Mouse (Mus musculus): ENCODE results near the gene Klc3. TPM values are rescaled to one million over a fixed set of nuclear protein-coding genes. Genes with fewer than 3 reads are reported as not detected.

Klc3 gene
- 1.2 and 2.0 TPM in 2 replicates for polyA plus RNA-seq (2012; rRNA removed)

DNA sequence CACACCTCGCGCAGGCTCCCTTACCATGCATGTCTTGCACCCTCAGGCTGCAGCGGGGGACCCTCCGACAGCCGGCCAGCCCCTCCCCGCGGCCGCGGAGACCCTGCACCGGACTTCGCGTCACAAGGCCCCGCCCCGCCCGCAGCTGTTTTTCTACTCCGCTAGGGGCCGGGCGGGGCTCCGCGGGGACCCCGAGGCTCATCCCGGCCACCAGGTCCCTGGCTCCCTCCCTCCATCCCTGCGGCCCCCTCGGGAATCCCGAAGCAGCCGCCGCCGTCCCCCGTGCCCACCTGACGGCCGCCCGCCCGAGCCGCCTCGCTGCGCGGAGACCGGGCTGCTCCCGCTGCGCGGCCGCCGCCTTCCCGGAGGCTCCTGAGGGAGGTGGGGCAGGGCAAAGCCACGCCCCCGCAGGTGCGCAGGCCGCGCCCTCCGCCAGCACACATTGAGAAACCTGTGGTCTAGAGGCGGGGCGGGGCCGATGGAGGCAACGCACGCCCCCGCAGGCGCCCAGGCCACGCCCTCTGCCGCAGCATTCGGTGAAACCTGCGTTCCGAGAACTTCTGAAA is at the start of gene Klc3:
Gene Klc3 (minus strand): TSS at position 374 of the 566 bp plus-strand sequence.
- DNase-seq (ENCODE audit: low read depth, low spot score) = peak; percentile 25
- WGBS = 1% methylated on average over 62 of the region's 62 CpGs

DNA sequence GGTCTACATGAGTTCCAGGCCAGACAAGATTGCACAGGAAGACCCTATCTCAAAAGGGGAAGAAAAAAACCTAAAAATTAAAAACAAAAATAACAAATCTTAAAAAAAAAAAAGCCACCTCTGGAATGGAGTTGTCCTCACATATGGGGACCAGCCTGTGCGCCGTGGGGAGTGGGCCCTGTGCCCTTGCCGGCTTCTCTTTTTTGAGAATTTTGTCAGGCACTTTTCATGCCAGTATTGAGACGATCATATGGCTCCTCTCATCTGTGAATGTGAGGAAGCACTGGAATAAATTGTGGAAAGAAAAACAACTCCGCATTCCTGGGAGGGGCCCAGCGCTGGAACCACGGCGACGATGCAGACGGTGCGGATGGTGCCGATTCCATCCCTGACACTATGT is 45.3 kb upstream of the Klc3 start:
- no peak for DNase-seq (ENCODE audit: low read depth, low spot score)
- 88% methylated on average over 12 of the region's 12 CpGs for WGBS

DNA sequence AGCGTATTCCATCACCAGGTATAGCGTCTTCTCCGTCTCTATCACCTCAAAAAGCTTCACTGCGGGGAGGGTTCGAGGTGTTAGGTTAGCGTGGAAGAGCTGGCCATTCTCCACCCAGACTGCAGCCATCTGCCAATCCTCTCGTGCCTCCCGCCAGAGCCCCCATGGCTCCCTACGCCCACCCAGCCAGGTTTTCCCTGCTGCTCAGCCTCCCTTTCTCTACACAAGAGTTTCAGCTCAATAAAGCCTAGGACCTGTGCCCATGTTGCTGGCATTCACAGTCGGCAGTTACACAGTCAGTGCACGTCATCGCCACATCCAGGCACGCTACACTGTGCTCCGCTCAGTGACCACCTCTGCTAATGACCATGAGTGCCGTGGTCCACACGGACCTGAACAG is 43.8 kb upstream of the Klc3 start:
- 96% methylated on average over 16 of the region's 16 CpGs for WGBS
- no peak for DNase-seq (ENCODE audit: low read depth, low spot score)

DNA sequence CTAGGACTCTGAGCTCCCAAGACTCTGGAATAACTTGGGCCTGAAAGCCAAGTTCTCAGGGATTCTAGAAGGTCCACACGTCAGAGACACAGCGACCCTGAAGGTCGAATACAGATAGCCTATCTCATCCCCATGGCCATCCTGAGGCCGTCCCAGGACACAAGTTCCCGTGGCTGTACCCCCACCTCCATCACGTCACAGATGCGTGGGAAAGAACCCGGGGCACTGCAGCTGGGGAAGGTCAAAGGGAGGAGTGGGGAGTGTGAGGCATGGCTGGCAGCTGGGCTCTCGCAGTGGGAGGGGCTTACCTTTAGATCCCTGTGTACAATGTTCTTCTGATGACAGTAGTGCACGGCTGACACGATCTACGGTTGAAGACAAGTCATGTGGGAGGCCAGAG is 40.9 kb upstream of the Klc3 start:
- no peak for DNase-seq (ENCODE audit: low read depth, low spot score)
- 82% methylated on average over 12 of the region's 12 CpGs for WGBS

DNA sequence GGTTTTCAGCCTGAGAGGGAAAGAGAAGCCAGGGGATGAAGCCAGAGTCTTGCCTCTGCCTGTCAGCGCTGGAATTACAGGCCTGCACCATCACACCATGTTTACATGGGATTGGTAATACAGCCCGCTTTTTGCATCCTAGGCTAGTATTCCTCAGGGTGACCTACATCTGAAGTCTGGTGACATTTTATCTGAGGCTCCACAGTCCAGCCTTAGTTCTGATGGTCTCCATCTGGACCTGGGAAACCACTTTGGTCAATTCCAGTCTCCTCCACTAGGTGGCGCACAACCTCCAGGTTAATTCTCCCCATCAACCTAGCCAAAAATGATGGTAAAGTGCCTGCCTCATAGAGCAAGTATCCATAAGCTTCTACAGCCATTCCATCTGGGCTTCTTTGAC is 39.4 kb upstream of the Klc3 start:
- 42% methylated on average over 3 of the region's 3 CpGs for WGBS
- DNase-seq (ENCODE audit: low read depth, low spot score) = peak; percentile 50

DNA sequence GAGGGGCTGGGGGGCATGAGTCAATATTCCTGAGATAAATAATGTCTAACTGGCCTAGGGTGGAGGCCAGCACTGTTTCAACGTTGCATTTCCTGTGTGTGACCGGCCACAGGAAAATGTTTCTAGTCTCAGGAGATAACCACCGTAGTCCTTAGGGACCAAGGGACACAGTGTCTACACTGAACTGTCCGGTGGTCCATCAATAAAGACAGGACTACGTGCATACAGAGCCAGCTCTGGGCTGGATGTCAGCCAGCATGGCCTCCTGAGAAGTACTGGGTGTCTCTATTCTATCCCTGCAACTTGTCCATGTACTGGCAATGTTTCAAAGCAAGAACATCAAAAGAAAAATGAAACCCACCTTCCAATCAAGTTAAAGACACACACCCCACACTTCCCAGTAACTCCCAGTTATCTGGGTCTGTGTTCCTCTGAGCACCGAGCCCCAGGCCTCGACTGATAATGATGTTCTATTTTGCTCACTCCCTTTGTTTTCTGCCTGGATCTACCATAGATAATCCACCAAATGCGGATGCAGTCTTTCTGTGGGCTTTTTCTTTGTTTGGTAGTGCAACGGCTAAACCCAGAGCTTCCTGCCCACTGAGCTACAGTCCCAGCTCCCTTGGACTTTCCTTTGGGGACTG is 37.7 kb upstream of the Klc3 start:
- DNase-seq (ENCODE audit: low read depth, low spot score) = no peak
- 81% methylated on average over 9 of the region's 9 CpGs for WGBS

DNA sequence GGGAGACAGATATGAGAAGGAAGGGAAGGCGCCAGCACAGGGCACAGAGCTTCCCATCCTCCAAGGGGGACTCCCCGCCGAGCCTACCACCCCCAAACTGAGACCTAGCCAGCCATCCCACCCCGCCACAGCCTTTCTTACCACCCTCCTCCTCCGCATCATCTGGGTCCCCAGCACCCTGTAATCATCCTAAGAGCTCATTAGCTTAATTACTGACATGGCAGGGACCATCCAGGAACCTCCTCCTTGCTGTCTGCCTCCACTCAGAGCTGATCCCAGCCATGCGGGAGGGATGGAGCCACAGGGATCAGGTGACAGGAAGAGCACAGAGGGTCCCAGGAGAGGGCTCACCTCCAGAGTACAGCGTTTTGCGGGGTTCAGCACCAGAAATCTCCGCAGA is 33.1 kb upstream of the Klc3 start:
- WGBS = 90% methylated on average over 9 of the region's 9 CpGs
- no peak for DNase-seq (ENCODE audit: low read depth, low spot score)

DNA sequence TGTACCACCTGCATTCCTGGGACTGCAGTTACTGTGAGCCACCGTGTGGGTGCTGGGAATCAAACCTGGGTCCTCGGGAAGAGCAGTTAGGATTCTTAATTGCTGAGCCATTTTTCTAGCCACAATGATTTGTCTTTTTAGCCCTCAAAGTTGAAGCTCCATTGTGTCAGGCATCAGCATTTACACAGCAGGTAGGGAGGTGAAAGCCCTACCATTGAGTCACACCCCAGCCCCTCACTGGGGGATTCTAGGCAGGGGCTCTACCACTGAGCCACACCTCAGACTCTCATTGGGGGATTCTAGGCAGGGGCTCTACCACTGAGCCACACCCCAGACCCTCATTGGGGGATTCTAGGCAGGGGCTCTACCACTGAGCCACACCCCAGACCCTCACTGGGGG is 32.4 kb upstream of the Klc3 start:
- WGBS = 93% methylated on average over 2 of the region's 2 CpGs
- DNase-seq (ENCODE audit: low read depth, low spot score) = no peak

DNA sequence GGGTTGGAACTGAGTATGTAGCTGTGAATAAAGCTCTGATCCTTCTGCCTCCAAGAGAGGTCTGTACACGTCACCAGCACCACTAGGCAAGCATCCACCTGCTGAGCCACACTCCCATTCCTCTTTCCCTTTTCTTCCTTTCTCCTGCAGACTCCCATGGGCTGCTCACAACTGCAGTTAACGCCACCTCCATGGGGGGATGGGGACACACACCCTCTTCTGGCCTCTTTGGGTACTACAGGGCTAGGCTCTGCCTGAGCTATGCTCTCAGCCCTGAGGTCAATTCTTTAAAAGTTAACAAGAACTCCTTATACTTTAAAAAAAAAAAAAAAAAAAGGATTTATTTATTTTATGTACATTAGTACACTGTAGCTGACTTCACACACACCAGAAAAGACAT is 28.6 kb upstream of the Klc3 start:
- no peak for DNase-seq (ENCODE audit: low read depth, low spot score)
- 92% methylated on average over 2 of the region's 2 CpGs for WGBS

DNA sequence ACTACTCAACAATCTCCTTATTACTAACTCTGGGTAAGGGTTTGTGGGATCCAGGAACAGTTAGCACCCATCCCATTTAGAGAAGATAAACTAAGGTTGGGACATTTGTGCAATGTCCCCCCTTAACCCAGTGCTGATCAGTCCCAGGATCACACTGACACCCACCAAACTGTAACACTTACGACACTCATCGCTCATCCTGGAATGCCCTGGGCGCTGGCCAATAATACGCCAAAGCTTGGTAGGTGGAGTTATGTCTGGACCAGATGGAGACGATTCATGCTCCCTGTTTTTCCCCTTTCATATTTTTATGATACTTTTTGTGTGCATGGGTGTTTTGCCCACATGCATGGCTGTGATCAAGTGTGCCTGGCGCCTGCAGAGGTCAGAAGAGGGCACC is 26.5 kb upstream of the Klc3 start:
- 80% methylated on average over 6 of the region's 6 CpGs for WGBS
- DNase-seq (ENCODE audit: low read depth, low spot score) = no peak

DNA sequence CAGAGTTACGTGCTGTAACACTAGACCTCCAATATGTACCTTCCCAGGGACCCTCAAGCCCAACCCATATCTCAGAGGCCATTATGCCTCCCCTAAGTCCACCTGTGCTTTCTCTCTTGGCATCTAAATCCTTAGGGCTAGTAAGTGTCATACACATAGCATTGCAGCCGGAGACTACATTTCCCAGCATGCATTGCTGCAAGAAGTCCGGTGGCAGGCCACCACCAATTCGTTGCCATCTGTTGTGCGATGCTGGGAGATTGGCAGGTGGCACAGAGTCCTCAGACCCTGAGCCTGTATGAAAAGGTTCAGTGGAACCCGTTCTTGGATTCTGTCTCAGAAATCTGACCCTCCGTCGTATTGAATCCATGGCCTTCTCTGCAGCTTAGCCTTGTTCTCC is 25.8 kb upstream of the Klc3 start:
- WGBS = 75% methylated on average over 8 of the region's 8 CpGs
- DNase-seq (ENCODE audit: low read depth, low spot score) = no peak

DNA sequence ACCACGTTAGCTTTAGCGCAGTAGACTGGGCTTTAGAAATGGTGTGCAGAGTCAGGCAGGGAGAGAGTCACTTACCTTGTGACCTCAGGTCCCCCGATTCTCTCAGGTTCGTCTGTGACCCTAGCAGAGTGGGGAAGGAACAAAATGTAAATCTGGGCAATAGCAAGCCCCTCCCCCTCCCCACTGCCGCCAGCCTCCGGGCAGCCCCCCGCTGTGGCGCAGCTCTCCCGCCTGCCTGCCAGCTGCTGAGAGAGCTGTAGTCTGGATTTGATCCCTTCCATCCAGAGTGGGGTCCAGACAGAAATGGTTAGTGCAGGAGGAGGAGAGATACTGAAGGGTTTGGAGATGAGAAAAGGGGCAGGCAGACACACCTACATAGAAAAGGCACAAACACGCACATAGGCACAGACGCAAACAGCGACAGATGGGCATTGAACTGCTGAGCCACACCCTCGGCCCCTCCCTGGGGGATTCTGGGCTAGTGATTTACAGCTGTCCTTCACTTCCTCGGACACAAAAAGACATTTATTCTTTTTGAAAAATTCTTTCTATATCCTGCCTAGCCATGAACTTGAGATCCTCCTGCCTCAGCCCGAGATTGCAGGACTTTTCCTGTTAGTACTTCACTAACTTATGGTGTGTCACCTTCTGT is 24.2 kb upstream of the Klc3 start:
- no peak for DNase-seq (ENCODE audit: low read depth, low spot score)
- 75% methylated on average over 15 of the region's 15 CpGs for WGBS

DNA sequence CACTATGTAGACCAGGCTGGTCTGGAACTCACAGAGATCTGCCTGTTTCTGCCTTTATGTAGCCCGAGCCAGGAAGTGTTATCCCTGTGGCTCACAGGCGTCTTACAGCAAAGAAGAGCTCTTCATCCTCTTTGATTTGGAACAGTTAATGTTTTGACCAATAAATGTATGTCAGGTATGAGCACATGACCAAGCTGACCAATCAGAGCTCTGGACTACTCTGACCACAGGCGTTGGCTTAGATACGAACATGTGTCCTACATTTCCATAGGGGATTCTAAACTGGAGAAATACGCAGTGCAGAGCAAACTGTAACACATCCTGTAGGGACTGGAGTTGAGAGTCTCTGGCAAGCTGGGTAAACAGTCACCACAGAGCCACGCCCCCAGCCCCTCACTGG is 23.0 kb upstream of the Klc3 start:
- 94% methylated on average over 6 of the region's 6 CpGs for WGBS
- no peak for DNase-seq (ENCODE audit: low read depth, low spot score)

DNA sequence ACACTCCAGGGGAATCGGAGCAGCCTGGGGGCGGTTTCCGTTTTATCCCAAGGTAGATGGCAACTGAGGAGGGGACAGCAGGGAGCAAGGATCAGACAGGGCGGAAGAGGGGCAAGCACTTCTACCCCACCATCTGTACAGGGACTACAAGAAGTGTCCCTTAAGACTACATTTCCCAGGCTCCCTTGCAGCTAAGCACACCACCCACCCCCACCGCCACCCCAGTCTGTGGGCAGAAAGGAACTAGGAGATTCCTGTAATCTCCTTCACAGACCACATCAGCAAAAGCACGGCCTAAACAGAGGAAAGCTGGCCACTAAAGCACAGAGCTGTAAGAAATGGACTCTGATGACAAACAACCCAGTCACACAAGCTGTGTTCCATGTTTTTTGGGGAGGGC is 22.4 kb upstream of the Klc3 start:
- no peak for DNase-seq (ENCODE audit: low read depth, low spot score)
- WGBS = 91% methylated on average over 6 of the region's 6 CpGs

DNA sequence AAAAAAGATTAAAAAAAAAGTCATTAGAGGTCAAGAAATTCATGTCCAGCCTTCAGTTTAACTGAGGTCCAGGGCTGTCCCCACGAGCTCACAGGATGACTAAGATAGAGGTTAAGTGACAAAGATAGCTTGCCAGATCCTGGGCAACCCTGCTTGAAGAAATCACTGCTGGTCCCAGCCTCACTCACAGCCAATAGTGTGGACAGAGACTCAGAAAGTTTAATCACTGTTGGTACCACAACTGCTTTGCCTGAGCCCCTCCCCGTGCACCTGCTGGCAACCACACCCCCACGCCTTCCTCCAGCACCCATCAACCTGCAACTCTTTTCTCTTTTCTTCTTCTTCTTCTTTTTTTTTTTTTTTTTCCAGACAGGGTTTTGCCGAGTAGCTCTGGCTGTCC is 20.1 kb upstream of the Klc3 start:
- WGBS = 46% methylated on average over 4 of the region's 4 CpGs
- DNase-seq (ENCODE audit: low read depth, low spot score) = no peak

DNA sequence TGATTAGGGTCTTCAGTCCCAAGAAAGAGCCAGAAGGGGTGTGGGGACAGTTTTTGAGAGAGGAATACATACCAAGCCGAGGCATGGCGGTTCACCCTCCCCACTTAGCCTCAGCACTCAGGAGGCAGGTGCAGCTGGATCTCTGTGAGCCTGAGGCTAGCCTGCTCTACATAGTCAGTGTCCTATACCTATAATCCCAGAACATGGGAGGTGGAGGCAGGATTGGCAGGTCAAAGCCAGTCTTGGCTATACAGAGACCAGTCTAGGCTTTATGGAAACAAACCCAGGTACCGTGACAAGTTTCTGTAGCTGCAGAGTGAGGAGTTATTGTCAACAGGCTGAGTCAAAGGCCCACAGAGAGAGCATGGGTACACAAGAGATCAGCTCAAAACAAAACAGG is 19.2 kb upstream of the Klc3 start:
- 87% methylated on average over 3 of the region's 3 CpGs for WGBS
- no peak for DNase-seq (ENCODE audit: low read depth, low spot score)

DNA sequence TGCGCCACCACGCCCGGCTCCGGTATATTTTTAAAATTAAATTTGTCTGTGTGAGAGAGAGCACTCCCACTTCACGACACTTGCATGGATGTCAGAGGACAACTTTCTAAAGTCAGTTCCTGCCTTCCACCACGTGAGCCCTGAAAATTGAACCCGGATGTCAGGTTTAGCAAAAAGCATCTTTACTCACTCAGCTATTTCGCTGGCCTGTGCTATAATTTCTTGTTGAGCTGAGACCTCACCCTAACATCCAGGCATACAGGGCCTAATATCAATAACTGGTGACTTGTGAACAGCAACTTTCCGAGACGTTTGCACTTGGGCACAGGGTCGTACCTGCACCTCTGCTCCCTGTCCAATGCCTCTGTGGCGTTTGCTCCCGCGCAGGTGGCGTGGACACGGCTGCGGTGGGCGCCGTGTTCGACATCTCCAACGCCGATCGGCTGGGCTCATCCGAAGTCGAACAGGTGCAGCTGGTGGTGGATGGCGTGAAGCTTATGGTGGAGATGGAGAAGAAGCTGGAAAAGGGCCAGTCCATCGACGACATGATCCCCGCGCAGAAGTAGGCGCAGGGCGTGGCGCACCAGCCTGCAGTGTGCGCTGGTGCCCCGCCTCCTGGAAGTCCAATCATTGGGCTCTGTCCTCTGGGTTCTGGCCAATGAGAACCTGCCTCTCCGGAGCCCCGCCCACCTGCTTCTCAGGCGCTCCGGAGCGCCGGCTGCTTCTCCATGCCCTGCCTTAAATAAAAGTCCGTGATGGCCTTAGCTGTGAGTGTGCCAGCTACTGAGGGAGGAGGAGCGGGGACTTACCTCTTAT is 17.1 kb upstream of the Klc3 start:
- DNase-seq (ENCODE audit: low read depth, low spot score) = peak; percentile 76
- 12% methylated on average over 39 of the region's 43 CpGs for WGBS

DNA sequence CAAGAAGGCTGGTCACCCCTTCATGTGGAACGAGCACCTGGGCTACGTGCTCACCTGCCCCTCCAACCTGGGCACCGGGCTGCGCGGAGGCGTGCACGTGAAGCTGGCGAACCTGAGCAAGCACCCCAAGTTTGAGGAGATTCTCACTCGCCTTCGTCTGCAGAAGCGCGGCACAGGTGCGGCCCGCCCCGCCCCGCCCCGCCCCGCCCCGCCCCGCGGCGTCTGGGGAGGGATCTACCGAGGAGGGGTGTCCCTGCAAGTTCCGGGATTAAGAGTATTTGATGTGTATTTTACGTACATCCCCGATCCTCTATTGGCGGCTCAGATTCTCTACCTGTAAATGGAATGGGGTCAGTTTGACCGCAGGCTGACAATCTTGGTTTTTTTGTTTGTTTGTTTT is 16.2 kb upstream of the Klc3 start:
- DNase-seq (ENCODE audit: low read depth, low spot score) = no peak
- 5% methylated on average over 28 of the region's 28 CpGs for WGBS

DNA sequence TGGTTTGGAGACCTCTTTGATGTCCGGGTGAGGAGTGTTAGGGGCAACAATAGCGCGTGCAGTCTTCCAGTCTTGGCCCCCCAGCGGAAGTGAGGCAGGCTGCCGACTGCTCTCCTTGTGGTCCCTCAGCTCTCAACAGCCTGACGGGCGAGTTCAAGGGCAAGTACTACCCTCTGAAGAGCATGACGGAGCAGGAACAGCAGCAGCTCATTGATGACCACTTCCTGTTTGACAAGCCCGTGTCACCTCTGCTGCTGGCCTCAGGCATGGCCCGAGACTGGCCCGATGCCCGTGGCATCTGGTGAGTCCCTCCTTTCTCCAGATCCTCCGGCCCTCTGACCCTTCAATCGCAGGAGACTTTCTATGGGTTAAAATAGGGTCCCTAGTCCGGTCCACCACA is 12.7 kb upstream of the Klc3 start:
- 67% methylated on average over 15 of the region's 15 CpGs for WGBS

DNA sequence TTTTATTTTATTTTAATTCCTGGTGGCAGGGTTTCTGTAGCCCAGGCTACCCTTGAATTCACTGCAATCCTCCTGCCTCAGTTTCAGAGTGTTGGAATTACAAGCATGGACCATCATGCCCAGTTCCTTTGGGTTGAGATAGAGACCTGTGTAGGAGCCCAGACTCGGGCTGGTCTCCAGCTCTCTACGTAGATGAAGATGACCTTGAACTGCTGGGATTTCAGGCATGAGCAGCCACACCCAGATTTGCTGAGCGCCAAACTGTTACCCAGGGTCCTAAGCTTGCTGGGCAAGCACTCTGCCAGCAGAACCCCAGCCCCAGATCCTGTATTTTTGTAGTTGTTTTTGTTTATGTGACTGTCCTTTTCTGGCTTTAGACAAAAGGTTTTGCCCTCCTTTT is 9.6 kb upstream of the Klc3 start:
- 44% methylated on average over 3 of the region's 3 CpGs for WGBS
- no peak for DNase-seq (ENCODE audit: low read depth, low spot score)

More for the DNA sequence above, 12.7 kb upstream of the Klc3 start:
- DNase-seq (ENCODE audit: low read depth, low spot score) = no peak

DNA sequence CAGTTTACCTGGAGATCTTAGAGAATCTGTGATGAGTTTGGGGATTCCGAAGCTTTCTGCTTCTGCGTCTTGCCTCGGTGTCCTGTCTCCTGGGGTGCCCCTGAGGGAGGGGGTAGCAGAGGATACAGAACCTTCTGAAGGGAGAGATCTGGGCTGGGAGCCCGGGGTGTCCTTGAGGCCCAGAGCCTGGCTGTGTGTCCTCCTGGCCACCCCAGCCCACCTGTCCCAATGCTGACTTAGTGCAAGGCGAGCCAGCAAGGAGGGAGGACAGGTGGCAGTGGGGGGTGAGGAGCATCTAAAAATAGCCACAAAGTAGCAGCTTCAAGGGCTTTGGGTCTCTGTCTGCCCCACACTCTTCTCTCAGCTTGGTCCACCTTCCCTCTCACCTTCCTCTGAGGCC is 7.9 kb upstream of the Klc3 start:
- no peak for DNase-seq (ENCODE audit: low read depth, low spot score)
- 75% methylated on average over 5 of the region's 5 CpGs for WGBS
